Mouse (Mus musculus): ENCODE data around the gene Fbxo3.

DNA sequence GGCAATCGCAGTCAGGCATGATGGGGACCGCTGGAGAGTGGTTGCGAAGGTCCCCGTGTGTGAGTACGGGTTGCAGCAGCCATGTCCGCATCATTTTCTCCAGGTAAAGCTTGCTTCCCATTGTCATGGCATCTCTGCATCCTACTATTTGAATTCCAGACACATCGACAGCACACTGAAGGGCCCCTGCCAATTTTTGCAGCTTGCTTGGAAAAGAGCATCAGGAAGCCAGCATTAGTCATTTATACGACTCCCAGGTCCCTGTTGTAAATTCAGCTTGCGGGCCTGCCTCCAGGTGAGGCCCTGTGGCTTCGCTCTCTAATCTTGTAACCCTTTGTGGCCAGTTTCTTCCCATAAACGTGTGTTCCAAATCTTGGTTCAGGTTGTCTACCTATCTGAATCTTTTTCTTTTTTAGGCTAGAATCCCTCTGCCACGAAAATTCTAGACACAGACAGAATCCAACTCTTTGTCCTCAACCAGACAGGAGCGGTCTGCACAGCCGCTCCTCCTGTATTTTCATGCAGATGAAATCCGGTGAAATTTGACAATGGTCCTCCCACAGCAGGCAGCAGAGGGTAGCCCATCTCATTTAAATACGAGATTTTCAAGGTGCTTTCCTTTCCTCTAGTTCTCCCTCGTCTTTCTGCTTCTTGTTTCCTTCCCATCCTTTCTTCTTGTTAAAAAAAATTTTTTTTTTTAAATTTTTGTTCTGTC, 34.7 kb upstream of the Fbxo3 start:
- TF ChIP-seq POLR2A (IDR thresholded peaks at IDR 0.05; ENCODE audit: control insufficient read depth, extremely low read depth, insufficient read depth, low read length, poor library complexity) = no peak
- TF ChIP-seq CTCF (IDR thresholded peaks at IDR 0.05; ENCODE audit: borderline replicate concordance, control insufficient read depth, extremely low read depth, insufficient read depth, low read length, poor library complexity) = no peak

Data from thymus, adult 2 months (tissue).